Mouse (Mus musculus): ENCODE results near the gene Ttc28. TPM values are rescaled to one million over a fixed set of nuclear protein-coding genes. Genes with fewer than 3 reads are reported as not detected.

Gene Ttc28
- total and polyA plus RNA-seq, 2 experiments from 2014 or later: 14.5 to 50.4 TPM

DNA sequence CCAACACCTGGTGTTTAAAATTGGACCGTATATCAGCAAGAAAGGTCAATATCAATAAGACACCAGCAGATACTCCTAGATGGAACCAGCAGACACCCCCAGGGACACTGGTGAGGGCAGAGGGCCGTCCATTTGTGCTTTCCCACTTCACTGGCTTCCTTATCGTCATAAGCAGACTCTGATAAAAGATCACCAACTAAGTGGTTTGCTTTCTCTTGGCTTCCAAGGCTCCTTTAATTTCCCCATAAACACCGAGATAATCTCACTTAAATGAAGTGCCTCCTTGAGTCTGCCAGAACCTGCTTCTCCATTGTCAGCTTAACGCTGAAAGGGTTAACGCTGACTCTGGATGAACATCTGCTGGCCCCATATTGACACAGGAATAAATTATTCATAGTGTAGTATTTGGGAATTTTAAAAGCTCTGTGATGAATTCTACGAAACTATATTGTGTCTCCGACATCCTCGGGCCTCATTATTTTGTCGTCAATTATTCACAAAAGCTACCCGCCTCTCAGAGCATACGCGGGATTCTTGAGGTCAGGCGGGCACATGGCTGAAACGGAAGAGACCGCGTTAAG is 175.3 kb downstream of the Ttc28 start:
- H3K27me3 ChIP-seq (ENCODE audit: insufficient read depth, low read length): no peaks in the 10 kb centered on the region
- WGBS: 15% methylated on average over 17 of the region's 17 CpGs
- DNase-seq (no peak), ATAC-seq (no peak)
- H3K36me3 ChIP-seq (ENCODE audit: insufficient read depth): no peaks in the 10 kb centered on the region
- no peaks in the 10 kb centered on the region for H3K9me3 ChIP-seq (ENCODE audit: low read length)
- H3K4me2 ChIP-seq (ENCODE audit: low read depth): peak overlapping the region; percentile 49
- peak overlapping the region; percentile 43 for H3K9ac ChIP-seq
- no peak for TF ChIP-seq CTCF (IDR thresholded peaks at IDR 0.05; ENCODE audit: low read depth)
- H3K4me3 ChIP-seq (ENCODE audit: low read depth, low read length): peak overlapping the region; percentile 23; the same call in 1 of the 2 replicates
- peak overlapping the region; percentile 90 for H3K27ac ChIP-seq (ENCODE audit: low read depth, low read length)
- H3K4me1 ChIP-seq (ENCODE audit: insufficient read depth): peaks cover 54% of the 10 kb centered on the region

DNA sequence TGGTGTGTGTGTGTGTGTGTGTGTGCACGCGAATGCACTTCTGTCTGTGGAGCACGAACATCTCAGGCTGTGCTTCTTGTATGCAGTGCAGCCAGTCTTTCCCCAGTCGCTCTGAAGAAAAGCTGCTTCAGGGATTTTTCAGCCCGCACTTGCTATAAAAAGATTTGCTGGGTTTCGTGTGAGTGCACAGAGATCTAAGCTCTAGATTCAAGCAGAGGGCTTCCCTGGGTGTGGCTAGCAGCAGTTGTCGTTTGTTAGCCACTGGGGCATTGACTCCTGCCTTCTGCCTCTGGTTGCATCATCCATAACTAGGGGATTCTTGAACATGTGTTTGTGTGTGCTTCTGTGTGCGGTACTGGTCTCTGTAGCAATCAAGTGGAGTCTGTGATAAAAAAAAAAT is 175.9 kb downstream of the Ttc28 start:
- Histone ChIP-seq H3K4me3 (ENCODE audit: low read depth, low read length) (peak overlapping the region; percentile 23; the same call in 1 of the 2 replicates), H3K9ac (peak overlapping the region; percentile 43), H3K27ac (ENCODE audit: low read depth, low read length) (peak overlapping the region; percentile 90), H3K4me1 (ENCODE audit: insufficient read depth) (peaks cover 51% of the 10 kb centered on the region), H3K36me3 (ENCODE audit: insufficient read depth) (no peaks in the 10 kb centered on the region), H3K9me3 (ENCODE audit: low read length) (no peaks in the 10 kb centered on the region), H3K4me2 (ENCODE audit: low read depth) (peak overlapping the region; percentile 49), H3K27me3 (ENCODE audit: insufficient read depth, low read length) (no peaks in the 10 kb centered on the region)
- no peak for ATAC-seq
- TF ChIP-seq CTCF (IDR thresholded peaks at IDR 0.05; ENCODE audit: low read depth): no peak
- 26% methylated on average over 8 of the region's 8 CpGs for WGBS
- DNase-seq: peak; percentile 70

DNA sequence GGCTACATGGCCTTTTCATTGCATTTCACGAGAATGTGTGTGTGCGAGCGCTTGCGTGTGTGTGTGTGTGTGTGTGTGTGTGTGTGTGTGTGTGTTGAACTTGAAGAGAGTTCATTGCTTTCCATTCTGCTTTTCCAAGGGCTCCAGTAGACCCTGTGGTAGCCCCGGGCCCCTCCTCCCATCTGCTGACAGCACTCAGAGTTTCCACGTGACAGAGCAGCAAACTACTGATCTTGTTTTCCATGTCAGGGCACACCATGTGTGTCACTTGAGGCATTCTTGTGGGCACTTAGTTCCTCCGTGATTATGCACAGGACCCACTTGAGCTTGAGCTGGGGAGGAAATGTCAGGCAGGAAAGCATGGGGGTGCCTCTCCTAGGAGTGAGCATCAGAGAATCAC is 177.5 kb downstream of the Ttc28 start:
- Histone ChIP-seq H3K27me3 (ENCODE audit: insufficient read depth, low read length) (no peaks in the 10 kb centered on the region), H3K4me3 (ENCODE audit: low read depth, low read length) (no peak overlapping the region), H3K27ac (ENCODE audit: low read depth, low read length) (peak overlapping the region; percentile 81), H3K9me3 (ENCODE audit: low read length) (no peaks in the 10 kb centered on the region), H3K4me2 (ENCODE audit: low read depth) (no peak overlapping the region), H3K9ac (no peak overlapping the region), H3K36me3 (ENCODE audit: insufficient read depth) (no peaks in the 10 kb centered on the region), H3K4me1 (ENCODE audit: insufficient read depth) (peaks cover 51% of the 10 kb centered on the region)
- no peak for TF ChIP-seq CTCF (IDR thresholded peaks at IDR 0.05; ENCODE audit: low read depth)
- ATAC-seq (no peak), DNase-seq (no peak)
- 52% methylated on average over 7 of the region's 7 CpGs for WGBS

DNA sequence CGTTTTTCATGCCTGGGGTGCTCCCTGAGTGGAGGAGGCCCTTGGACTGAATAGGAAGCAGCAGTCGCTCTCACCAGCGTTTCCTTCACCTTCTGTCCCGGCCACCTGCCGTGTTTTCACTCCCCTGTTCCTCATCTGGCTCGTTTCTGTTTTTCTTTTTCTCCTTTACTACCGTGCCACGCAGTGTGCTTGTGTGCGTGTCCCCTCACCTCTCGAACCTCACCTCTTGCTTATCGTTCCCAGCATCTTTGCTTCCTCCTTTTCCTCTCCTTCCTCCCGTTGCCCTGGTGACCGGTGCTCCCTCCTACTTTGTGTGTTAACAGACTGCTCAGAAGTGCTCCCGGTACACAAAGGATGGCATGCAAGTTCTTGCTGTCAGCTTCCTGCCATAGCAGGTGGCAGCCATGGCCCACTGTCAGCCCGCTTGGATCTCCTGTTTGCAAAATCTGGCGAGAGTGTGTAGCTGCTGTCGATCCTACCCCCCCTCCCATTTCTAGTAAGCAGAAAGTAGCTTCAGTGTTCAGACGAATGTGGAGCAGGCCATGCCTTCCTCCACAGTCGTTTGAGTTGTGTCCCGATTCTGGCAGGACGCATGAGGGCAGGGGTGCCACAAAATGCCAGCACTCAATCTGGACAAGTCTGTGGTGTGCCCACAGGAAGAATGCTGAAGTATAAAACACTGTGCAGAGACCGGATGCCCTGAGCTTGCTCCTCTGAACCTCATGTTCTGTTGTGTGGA is 179.0 kb downstream of the Ttc28 start:
- H3K27me3 ChIP-seq (ENCODE audit: insufficient read depth, low read length): no peaks in the 10 kb centered on the region
- no peaks in the 10 kb centered on the region for H3K9me3 ChIP-seq (ENCODE audit: low read length)
- H3K4me1 ChIP-seq (ENCODE audit: insufficient read depth): peaks cover 45% of the 10 kb centered on the region
- H3K27ac ChIP-seq (ENCODE audit: low read depth, low read length): peak overlapping the region; percentile 81
- no peak overlapping the region for H3K4me3 ChIP-seq (ENCODE audit: low read depth, low read length)
- DNase-seq (peak; percentile 88), ATAC-seq (peak; percentile 82)
- H3K4me2 ChIP-seq (ENCODE audit: low read depth): 0 out of 2 replicates have a peak overlapping the region, but pooled peaks have one; percentile 5
- WGBS: 35% methylated on average over 22 of the region's 22 CpGs
- no peaks in the 10 kb centered on the region for H3K36me3 ChIP-seq (ENCODE audit: insufficient read depth)
- no peak overlapping the region; the same call in 1 of the 2 replicates for H3K9ac ChIP-seq
- no peak for TF ChIP-seq CTCF (IDR thresholded peaks at IDR 0.05; ENCODE audit: low read depth)

DNA sequence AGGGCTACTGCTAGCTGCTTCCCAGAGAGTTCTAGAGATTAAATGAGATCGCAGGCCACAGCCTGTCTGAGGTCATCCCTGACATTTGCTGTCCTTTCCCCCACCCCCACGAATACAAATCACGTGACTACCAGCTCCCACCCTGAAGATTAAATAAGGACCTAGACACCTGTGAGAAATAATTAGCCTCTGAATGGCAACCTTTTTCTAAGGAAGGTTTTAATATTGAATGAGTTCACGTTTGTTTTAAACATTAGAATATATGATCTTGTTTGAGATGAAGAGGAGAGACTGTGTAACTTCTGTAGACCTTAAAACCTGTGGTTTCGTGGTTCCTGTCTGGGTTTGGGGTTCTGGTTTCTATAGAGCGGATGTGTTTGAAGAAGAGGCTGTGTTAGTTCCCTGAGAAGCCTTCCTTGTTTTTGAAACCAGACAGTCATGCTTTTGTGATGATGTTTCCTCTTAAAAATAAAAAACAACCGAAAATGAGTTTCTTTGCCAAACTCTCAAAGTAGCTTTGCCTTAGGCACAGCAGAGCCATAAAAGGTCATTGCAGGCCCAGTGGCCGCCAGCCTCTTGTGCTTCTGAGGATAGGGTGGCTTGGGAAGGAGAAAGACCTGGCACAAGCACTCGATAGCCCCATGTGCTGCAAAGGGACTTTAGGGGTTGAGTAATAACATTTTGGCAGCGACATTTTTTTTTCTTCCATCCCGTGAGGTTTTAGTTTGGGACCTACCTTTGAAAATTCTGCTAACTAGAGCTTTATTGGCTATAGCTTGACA is 179.7 kb downstream of the Ttc28 start:
- 0 out of 2 replicates have a peak overlapping the region, but pooled peaks have one; percentile 5 for H3K4me2 ChIP-seq (ENCODE audit: low read depth)
- H3K9ac ChIP-seq: no peak overlapping the region
- no peaks in the 10 kb centered on the region for H3K27me3 ChIP-seq (ENCODE audit: insufficient read depth, low read length)
- DNase-seq (no peak), ATAC-seq (no peak)
- 67% methylated on average over 11 of the region's 11 CpGs for WGBS
- no peaks in the 10 kb centered on the region for H3K9me3 ChIP-seq (ENCODE audit: low read length)
- TF ChIP-seq CTCF (IDR thresholded peaks at IDR 0.05; ENCODE audit: low read depth): no peak
- H3K4me3 ChIP-seq (ENCODE audit: low read depth, low read length): no peak overlapping the region
- peaks cover 44% of the 10 kb centered on the region for H3K4me1 ChIP-seq (ENCODE audit: insufficient read depth)
- peak overlapping the region; percentile 81 for H3K27ac ChIP-seq (ENCODE audit: low read depth, low read length)
- H3K36me3 ChIP-seq (ENCODE audit: insufficient read depth): no peaks in the 10 kb centered on the region

DNA sequence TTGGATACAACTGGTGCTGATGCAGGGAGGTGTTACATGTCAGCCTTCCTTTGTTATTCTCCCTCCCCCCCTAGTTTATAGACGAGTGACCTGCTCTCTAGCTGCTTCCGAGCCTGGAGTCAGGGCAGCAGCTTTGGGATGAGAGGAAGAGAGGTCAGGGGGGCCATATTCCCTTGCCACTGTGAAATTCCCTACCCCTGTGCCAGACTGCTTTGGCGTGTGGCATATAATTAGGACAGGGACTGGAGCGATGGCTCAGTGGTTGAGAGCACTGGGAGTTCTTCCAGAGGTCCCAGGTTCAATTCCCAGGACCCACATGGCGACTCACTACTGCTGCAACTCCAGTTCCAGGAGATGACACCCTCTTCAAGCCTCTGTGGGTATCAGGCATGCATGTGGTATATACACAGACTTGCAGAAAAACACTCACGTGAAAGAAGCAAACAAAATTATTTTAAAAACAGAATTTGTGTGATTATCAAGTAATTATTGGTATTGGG is 180.7 kb downstream of the Ttc28 start:
- TF ChIP-seq CTCF (IDR thresholded peaks at IDR 0.05; ENCODE audit: low read depth): no peak
- Histone ChIP-seq H3K36me3 (ENCODE audit: insufficient read depth) (no peaks in the 10 kb centered on the region), H3K27ac (ENCODE audit: low read depth, low read length) (no peak overlapping the region), H3K9ac (no peak overlapping the region), H3K4me2 (ENCODE audit: low read depth) (no peak overlapping the region), H3K4me1 (ENCODE audit: insufficient read depth) (peaks cover 39% of the 10 kb centered on the region), H3K4me3 (ENCODE audit: low read depth, low read length) (no peak overlapping the region), H3K27me3 (ENCODE audit: insufficient read depth, low read length) (no peaks in the 10 kb centered on the region), H3K9me3 (ENCODE audit: low read length) (no peaks in the 10 kb centered on the region)
- no peak for DNase-seq
- no peak for ATAC-seq
- WGBS: 58% methylated on average over 6 of the region's 6 CpGs
